Mouse (Mus musculus) embryonic facial prominence, embryonic 11.5 days (tissue): ENCODE measurements around the gene Hs3st3b1. TPM values are rescaled to one million over a fixed set of nuclear protein-coding genes. Genes with fewer than 3 reads are reported as not detected.
A peak's percentile ranks its signal among the peaks of the same experiment; 100 is the strongest.

Experiments used
- ATAC-seq: fragments of 200-750 bp; cut with Nextera tagmentation; replicated peaks from 2 replicates; pipeline ENCODE4 v1.8.0; 2017; ENCODE audit warnings: low read depth; ENCODE audit not compliant: insufficient number of reproducible peaks, low FRiP score, low TSS enrichment
- DNase-seq: peaks from one replicate; pipeline ENCODE4 v3.0.0-alpha.2; 2015; ENCODE audit warnings: low spot score
- H3K27ac ChIP-seq: fragments of 300-500 bp; sonication (generic); replicated peaks from 2 replicates; pipeline ENCODE4 v1.5.1; 2014; ENCODE audit warnings: mild to moderate bottlenecking, low read depth, low read length, control low read depth
- H3K27me3 ChIP-seq: fragments of 300-500 bp; sonication (generic); 2 replicates; pipeline ENCODE4 v1.6.1; 2014; ENCODE audit warnings: mild to moderate bottlenecking, low read length, moderate library complexity, mixed read lengths; ENCODE audit not compliant: control insufficient read depth, insufficient read depth
- H3K36me3 ChIP-seq: fragments of 300-500 bp; sonication (generic); replicated peaks from 2 replicates; pipeline ENCODE4 v1.6.1; 2014; ENCODE audit warnings: low read depth, mild to moderate bottlenecking, low read length, moderate library complexity, mixed read lengths; ENCODE audit not compliant: control insufficient read depth, insufficient read depth
- H3K4me1 ChIP-seq: fragments of 300-500 bp; sonication (generic); 2 replicates; pipeline ENCODE4 v1.6.1; 2014; ENCODE audit warnings: low read length, mixed read lengths; ENCODE audit not compliant: control insufficient read depth, insufficient read depth
- H3K4me2 ChIP-seq: fragments of 300-500 bp; sonication (generic); 2 replicates; pipeline ENCODE4 v1.6.1; 2014; ENCODE audit warnings: low read depth, mild to moderate bottlenecking, control low read depth, low read length, moderate library complexity
- H3K4me3 ChIP-seq: fragments of 300-500 bp; sonication (generic); 2 replicates; pipeline ENCODE4 v1.5.1; 2014; ENCODE audit warnings: low read depth, low read length, control low read depth
- H3K9ac ChIP-seq: fragments of 300-500 bp; sonication (generic); replicated peaks from 2 replicates; pipeline ENCODE4 v1.6.1; 2014; ENCODE audit warnings: mild to moderate bottlenecking, control low read depth, low read length
- H3K9me3 ChIP-seq: fragments of 300-500 bp; sonication (generic); replicated peaks from 2 replicates; pipeline ENCODE4 v1.6.1; 2016; ENCODE audit warnings: mild to moderate bottlenecking, low read length, inconsistent platforms, mixed read lengths; ENCODE audit not compliant: control insufficient read depth
- WGBS: fragments of 180-500 bp; shearing (Covaris S2); extraction: QIAGEN DNeasy Blood & Tissue Kit; methylation state at CpG from one replicate; pipeline ENCODE4 v1.1.7; 2014; 5-methylcytosine and 5-hydroxymethylcytosine counted together
- polyA plus RNA-seq: library from polyadenylated mRNA; unstranded; fragments of >200 nt; fragmentation: Nextera tagmentation; extraction: Ambion mirVana; gene quantifications from 2 replicates; pipeline ENCODE4 v1.2.1, GENCODE M21; 2014

Hs3st3b1 gene
- polyA plus RNA-seq, 1 experiment from 2014 or later, result 15.2 TPM

DNA sequence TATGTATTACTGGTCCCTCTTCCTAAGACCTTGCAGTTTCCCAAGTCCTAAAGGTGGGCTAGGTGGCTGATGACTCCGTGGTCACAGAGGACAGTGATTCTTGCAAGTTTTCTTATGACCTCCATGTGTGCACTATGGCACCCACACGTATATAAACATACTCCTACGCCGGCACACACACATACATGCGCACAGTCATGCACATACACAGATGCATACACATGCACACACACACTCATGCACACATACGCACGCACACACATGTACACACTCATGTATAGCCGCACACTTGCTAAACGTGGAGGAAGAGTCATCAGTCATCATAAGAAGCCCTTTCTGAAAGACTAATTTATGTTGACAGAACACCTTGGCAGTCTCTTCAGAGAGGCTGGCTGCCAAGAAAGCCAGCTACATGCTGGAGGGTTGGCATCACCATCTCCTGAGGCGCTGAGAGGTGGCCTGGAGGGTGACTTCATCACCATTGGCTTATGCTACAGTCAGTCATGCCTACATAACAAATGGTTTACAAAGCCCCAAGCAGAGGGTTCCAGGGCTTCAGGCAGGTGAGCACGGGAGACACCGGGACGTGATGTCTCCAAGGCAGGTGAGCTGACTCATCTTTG lies 21.3 kb upstream of the Hs3st3b1 start:
- Histone ChIP-seq H3K27ac (no peak overlapping the region), H3K36me3 (no peaks in the 10 kb centered on the region), H3K9me3 (no peaks in the 10 kb centered on the region), H3K4me2 (no peak overlapping the region), H3K27me3 (no peaks in the 10 kb centered on the region), H3K9ac (no peak overlapping the region), H3K4me1 (no peaks in the 10 kb centered on the region), H3K4me3 (no peak overlapping the region)
- ATAC-seq (no peak), DNase-seq (no peak)
- WGBS, result 96% methylated on average over 13 of the region's 13 CpGs

DNA sequence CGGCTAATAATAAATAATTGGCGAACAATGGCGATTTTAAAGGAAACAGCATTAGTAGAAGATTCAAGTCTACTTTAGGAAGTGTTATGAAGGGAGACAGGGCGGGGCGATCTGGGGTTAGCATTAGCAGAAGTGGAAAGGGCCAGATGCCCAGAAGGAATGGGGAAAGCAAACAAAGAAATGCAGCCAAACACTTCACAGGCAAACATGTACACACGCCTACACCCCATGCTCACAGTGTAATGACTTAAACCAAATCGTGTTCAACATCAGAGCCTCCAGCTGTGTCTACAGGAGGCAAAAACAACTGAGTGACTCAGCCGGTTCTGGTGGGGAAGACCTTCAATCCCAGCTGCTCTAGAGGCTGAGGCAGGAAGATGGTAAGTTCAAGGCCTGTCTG lies 20.1 kb upstream of the Hs3st3b1 start:
- 87% methylated on average over 8 of the region's 8 CpGs for WGBS
- no peaks in the 10 kb centered on the region for H3K9me3 ChIP-seq
- H3K36me3 ChIP-seq, result no peaks in the 10 kb centered on the region
- DNase-seq (no peak), ATAC-seq (no peak)
- H3K27me3 ChIP-seq, result no peaks in the 10 kb centered on the region
- no peak overlapping the region for H3K4me2 ChIP-seq
- H3K27ac ChIP-seq, result no peak overlapping the region
- no peaks in the 10 kb centered on the region for H3K4me1 ChIP-seq
- H3K4me3 ChIP-seq, result no peak overlapping the region
- H3K9ac ChIP-seq, result no peak overlapping the region

DNA sequence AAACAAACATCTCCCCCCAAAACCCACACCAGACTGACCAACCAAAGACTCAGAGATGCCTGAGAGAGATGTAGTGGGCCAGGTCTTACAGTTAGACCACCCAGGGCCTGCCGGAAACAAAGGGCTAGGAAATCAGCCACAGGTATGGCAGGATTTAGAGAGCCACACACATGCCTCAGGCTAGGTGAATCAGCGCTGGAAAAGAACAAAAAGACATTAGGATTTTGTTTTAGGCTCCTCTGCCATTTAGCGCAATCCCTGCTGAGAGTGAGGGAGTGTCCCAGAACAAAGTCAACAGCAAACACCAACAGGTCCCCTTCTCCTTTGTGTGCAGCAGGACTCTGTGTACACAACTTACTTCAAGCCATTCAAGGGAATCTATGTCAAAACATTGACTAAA lies 14.6 kb upstream of the Hs3st3b1 start:
- Histone ChIP-seq H3K36me3 (no peaks in the 10 kb centered on the region), H3K4me3 (no peak overlapping the region), H3K9ac (no peak overlapping the region), H3K9me3 (no peaks in the 10 kb centered on the region), H3K27me3 (no peaks in the 10 kb centered on the region), H3K27ac (no peak overlapping the region), H3K4me2 (no peak overlapping the region), H3K4me1 (no peaks in the 10 kb centered on the region)
- DNase-seq, result no peak
- 15% methylated on average over 3 of the region's 3 CpGs for WGBS
- no peak for ATAC-seq

DNA sequence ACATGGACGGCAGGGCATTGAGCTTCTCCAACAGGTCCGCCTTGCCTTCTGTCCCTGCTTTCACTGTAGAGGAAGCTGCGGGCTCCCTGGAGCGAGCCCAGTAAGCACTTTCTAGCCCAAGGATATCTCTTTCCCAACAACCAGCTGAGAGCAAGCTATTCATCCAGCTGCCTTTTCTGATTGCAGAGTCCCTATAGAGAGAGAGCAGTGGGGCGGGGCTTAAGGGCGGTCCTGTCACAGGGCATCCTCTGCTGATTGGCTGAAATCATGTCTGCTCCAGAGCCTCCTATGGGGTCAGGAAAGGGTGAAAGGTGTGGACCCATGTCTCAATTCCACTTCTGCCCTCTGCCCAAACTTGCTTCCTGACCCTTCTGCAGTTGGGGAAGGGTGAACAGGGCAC lies 4.8 kb upstream of the Hs3st3b1 start:
- H3K4me1 ChIP-seq, result peaks cover 3% of the 10 kb centered on the region
- no peak overlapping the region for H3K27ac ChIP-seq
- no peak overlapping the region for H3K9ac ChIP-seq
- H3K27me3 ChIP-seq, result peaks cover 15% of the 10 kb centered on the region
- 75% methylated on average over 6 of the region's 6 CpGs for WGBS
- H3K36me3 ChIP-seq, result no peaks in the 10 kb centered on the region
- H3K9me3 ChIP-seq, result no peaks in the 10 kb centered on the region
- no peak overlapping the region for H3K4me2 ChIP-seq
- H3K4me3 ChIP-seq, result no peak overlapping the region
- ATAC-seq (no peak), DNase-seq (no peak)

DNA sequence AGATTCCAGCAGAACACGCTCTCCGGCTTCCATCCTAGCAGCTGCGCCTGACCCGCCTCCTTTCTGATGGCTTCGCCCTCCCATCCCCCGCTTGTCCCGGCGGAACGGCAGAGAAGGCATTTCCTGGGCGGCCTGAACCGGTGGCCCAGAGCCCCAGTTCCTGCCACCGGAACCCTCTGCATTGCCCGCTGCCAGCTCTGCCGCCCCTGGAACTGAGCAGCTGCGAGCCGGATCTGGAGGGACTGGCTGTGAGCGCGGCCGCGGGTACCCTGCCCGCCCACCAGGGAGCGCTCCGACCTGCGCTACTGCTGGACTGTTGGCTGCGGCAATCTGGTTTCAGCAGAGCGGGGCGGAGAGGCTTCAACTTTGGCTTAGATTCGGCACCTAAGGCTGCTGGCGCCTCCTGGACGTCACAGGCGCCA lies 3.1 kb upstream of the Hs3st3b1 start:
- H3K4me1 ChIP-seq, result peaks cover 3% of the 10 kb centered on the region
- under 1% methylated on average over 31 of the region's 31 CpGs for WGBS
- peak overlapping the region; percentile 51 for H3K4me2 ChIP-seq
- peak overlapping the region; percentile 25 for H3K4me3 ChIP-seq
- no peak for ATAC-seq
- H3K9ac ChIP-seq, result peak overlapping the region; percentile 2; the same call in 1 of the 2 replicates
- no peaks in the 10 kb centered on the region for H3K36me3 ChIP-seq
- H3K27ac ChIP-seq, result no peak overlapping the region
- H3K9me3 ChIP-seq, result no peaks in the 10 kb centered on the region
- DNase-seq, result peak; percentile 83
- peaks cover 19% of the 10 kb centered on the region for H3K27me3 ChIP-seq

DNA sequence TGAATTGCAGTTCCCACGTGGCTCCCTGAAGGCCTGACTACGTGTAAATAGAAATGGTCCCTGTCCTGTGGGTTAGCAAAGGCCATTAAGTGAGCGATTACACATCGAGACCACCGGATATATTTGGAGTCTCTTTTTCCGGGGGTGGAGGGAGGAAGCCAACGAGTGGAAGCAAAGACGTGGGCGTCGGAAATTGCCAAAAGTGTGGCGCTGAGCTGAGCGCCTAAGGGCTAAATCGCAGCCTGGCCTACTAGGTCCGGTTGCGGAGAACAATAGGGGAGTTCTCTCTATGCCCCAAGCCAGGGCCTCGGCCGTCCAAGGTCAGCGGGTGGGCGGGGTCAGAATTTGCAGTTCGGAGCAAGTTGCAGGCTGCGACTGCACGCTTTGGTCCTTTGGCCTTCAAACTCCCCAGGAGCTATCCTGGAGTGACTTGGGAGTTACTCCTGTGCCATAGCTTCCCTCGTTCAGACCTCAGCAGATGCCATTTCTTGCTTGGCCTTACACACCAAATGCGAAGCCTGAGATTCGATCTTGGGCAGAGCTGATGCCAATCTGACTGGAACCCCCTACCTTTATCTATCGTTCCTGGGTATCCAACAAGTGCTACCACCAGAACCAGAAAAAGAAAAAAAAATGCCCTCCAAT lies 2.3 kb upstream of the Hs3st3b1 start:
- Histone ChIP-seq H3K4me2 (peak overlapping the region; percentile 17; the same call in 1 of the 2 replicates), H3K4me3 (0 out of 2 replicates have a peak overlapping the region, but pooled peaks have one; percentile 1), H3K27me3 (peaks cover 21% of the 10 kb centered on the region), H3K9me3 (no peaks in the 10 kb centered on the region), H3K27ac (no peak overlapping the region), H3K9ac (no peak overlapping the region), H3K36me3 (no peaks in the 10 kb centered on the region), H3K4me1 (peaks cover 3% of the 10 kb centered on the region)
- ATAC-seq (no peak), DNase-seq (peak; percentile 29)
- 2% methylated on average over 26 of the region's 26 CpGs for WGBS

DNA sequence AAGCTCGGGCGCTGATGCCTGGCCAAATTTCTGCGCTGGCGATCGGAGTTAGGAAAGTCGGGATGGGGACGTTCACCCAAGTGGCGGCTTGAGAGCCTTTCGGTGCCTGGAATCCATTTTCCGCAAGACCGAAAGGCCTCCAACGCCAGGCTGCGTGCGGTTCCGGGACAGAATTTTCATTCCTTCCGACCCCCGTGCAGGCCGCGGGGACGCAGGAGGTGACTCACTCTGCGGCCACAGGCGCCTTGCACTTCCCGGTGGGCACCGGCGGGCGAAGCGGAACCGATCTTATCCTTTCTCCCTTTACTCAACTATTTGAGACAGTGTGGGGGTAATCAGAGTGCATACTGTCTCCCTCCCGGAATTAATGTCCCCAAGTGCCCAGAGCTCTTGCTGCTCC lies 1.3 kb upstream of the Hs3st3b1 start:
- Histone ChIP-seq H3K27ac (no peak overlapping the region), H3K4me2 (peak overlapping the region; percentile 71), H3K36me3 (no peaks in the 10 kb centered on the region), H3K9me3 (no peaks in the 10 kb centered on the region), H3K4me1 (peaks cover 6% of the 10 kb centered on the region), H3K27me3 (peaks cover 24% of the 10 kb centered on the region), H3K4me3 (peak overlapping the region; percentile 32), H3K9ac (peak overlapping the region; percentile 25; the same call in 1 of the 2 replicates)
- WGBS, result under 1% methylated on average over 29 of the region's 29 CpGs
- peak; percentile 28 for DNase-seq
- no peak for ATAC-seq
